Mouse (Mus musculus) bone marrow macrophage, adult 2 months (primary cell): ENCODE data around the gene Cse1l.

Experiments
- CTCF ChIP-seq: IDR thresholded peaks from 2 replicates; pipeline ENCODE4 v1.5.1; 2012; ENCODE audit warnings: low read depth, mild to moderate bottlenecking, low read length, moderate library complexity
- POLR2A ChIP-seq: IDR thresholded peaks from 2 replicates; pipeline ENCODE4 v1.6.1; 2012; ENCODE audit warnings: mild to moderate bottlenecking, low read depth, low read length, borderline replicate concordance

DNA sequence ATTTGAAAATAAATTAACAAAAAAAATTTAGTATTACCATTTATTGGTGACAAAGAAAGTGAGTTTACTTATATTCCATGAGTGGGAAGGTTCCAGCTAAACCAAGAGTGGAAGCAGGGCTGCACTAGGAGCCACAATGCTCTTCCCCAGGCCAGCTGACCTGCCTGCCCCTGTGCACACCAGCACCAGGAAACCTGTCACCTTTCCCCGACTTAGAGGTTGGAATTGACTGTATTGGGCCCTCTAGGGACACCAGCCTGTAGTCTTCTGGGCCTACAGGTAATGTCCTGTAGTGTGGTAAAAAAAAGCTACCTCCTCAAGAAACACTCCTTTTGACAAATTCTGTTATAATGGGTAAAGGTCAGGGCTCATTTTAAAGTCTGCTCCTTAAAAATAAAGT lies 42.4 kb downstream of the Cse1l start:
- TF ChIP-seq CTCF (no peak), POLR2A (no peak)
